Mouse (Mus musculus): ENCODE data around the gene Fstl4. TPM values are rescaled to one million over a fixed set of nuclear protein-coding genes. Genes with fewer than 3 reads are reported as not detected.

Gene Fstl4
- total RNA-seq (2014; rRNA removed), result under 0.01 TPM in 1 of 2 replicates, not detected in the other
- not detected in 2 replicates for polyA plus RNA-seq (2012; rRNA removed)

GRCm38 (mm10) chr11:52764461-52764893, at the start of gene Fstl4:
TSS of gene Fstl4 (plus strand) at chr11:52764634.
- no peaks in the 10 kb centered on the region for H3K79me2 ChIP-seq (ENCODE audit: control insufficient read depth, insufficient read depth, low read length)
- WGBS, result 1% methylated on average over 39 of the region's 48 CpGs
- H3K4me3 ChIP-seq (ENCODE audit: insufficient read depth, low read depth, low read length), result no peak within 1 kb of the TSS
- DNase-seq (ENCODE audit: extremely low read depth, low read depth, low spot score), result no peak
- H3K36me3 ChIP-seq (ENCODE audit: control insufficient read depth, insufficient read depth, low read length), result no peaks in the 10 kb centered on the region
- TF ChIP-seq POLR2A (IDR thresholded peaks at IDR 0.05; ENCODE audit: extremely low read depth, insufficient read depth, low read length) (no peak), CTCF (IDR thresholded peaks at IDR 0.05; ENCODE audit: low read depth, low read length) (no peak)
- peaks cover 7% of the 10 kb centered on the region; the same call in 1 of the 2 replicates for H3K27me3 ChIP-seq (ENCODE audit: control insufficient read depth, insufficient read depth, low read length)
- no peaks in the 10 kb centered on the region for H3K4me1 ChIP-seq (ENCODE audit: control insufficient read depth, insufficient read depth, low read length)
- no peak within 1 kb of the TSS for H3K9ac ChIP-seq (ENCODE audit: low read depth, low read length)
- H3K27ac ChIP-seq (replicated peaks; ENCODE audit: insufficient read depth, low read depth, low read length), result no peak within 1 kb of the TSS

- DNase-seq (ENCODE audit: extremely low read depth, low read depth, low spot score), result no peak
- Histone ChIP-seq H3K36me3 (ENCODE audit: control insufficient read depth, insufficient read depth, low read length) (no peaks in the 10 kb centered on the region), H3K79me2 (ENCODE audit: control insufficient read depth, insufficient read depth, low read length) (no peaks in the 10 kb centered on the region), H3K27me3 (ENCODE audit: control insufficient read depth, insufficient read depth, low read length) (no peaks in the 10 kb centered on the region), H3K9ac (ENCODE audit: low read depth, low read length) (no peak overlapping the region), H3K4me3 (ENCODE audit: insufficient read depth, low read depth, low read length) (no peak overlapping the region), H3K27ac (replicated peaks; ENCODE audit: insufficient read depth, low read depth, low read length) (no peak overlapping the region), H3K4me1 (ENCODE audit: control insufficient read depth, insufficient read depth, low read length) (no peaks in the 10 kb centered on the region)
- 88% methylated on average over 1 of the region's 1 CpGs for WGBS
- TF ChIP-seq POLR2A (IDR thresholded peaks at IDR 0.05; ENCODE audit: extremely low read depth, insufficient read depth, low read length) (no peak), CTCF (IDR thresholded peaks at IDR 0.05; ENCODE audit: low read depth, low read length) (no peak)
These were observed 45.9 kb upstream of the Fstl4 start for GRCm38 (mm10) chr11:52718570-52718969.

DNA sequence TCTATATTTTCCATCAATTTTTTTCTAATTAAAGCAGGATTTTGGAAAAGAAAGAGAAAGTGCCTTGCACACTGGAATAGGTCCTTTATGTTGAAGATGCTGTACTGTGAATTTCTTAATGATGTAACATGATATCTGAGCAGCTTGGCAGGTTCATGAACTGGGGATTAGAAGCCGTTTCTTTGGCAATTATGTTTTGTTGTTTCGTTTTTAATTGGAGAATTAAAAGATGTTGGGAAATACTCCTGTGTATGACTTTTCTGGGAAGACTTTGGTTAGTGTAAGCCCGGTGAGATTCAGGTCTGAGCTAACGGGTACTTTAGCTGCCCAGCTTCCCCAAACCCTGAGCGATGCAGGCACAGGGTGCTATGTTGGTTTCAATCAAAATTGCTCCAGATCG, 43.3 kb upstream of the Fstl4 start:
- H3K27me3 ChIP-seq (ENCODE audit: control insufficient read depth, insufficient read depth, low read length), result no peaks in the 10 kb centered on the region
- DNase-seq (ENCODE audit: extremely low read depth, low read depth, low spot score), result no peak
- H3K4me3 ChIP-seq (ENCODE audit: insufficient read depth, low read depth, low read length), result no peak overlapping the region
- WGBS, result 77% methylated on average over 6 of the region's 6 CpGs
- H3K27ac ChIP-seq (replicated peaks; ENCODE audit: insufficient read depth, low read depth, low read length), result no peak overlapping the region
- H3K9ac ChIP-seq (ENCODE audit: low read depth, low read length), result no peak overlapping the region
- H3K4me1 ChIP-seq (ENCODE audit: control insufficient read depth, insufficient read depth, low read length), result no peaks in the 10 kb centered on the region
- H3K36me3 ChIP-seq (ENCODE audit: control insufficient read depth, insufficient read depth, low read length), result no peaks in the 10 kb centered on the region
- no peaks in the 10 kb centered on the region for H3K79me2 ChIP-seq (ENCODE audit: control insufficient read depth, insufficient read depth, low read length)
- TF ChIP-seq CTCF (IDR thresholded peaks at IDR 0.05; ENCODE audit: low read depth, low read length), result no peak

- Histone ChIP-seq H3K27ac (replicated peaks; ENCODE audit: insufficient read depth, low read depth, low read length) (no peak overlapping the region), H3K4me3 (ENCODE audit: insufficient read depth, low read depth, low read length) (no peak overlapping the region), H3K36me3 (ENCODE audit: control insufficient read depth, insufficient read depth, low read length) (no peaks in the 10 kb centered on the region), H3K4me1 (ENCODE audit: control insufficient read depth, insufficient read depth, low read length) (no peaks in the 10 kb centered on the region), H3K79me2 (ENCODE audit: control insufficient read depth, insufficient read depth, low read length) (no peaks in the 10 kb centered on the region), H3K9ac (ENCODE audit: low read depth, low read length) (no peak overlapping the region), H3K27me3 (ENCODE audit: control insufficient read depth, insufficient read depth, low read length) (no peaks in the 10 kb centered on the region)
- TF ChIP-seq CTCF (IDR thresholded peaks at IDR 0.05; ENCODE audit: low read depth, low read length) (no peak), POLR2A (IDR thresholded peaks at IDR 0.05; ENCODE audit: extremely low read depth, insufficient read depth, low read length) (no peak)
- no peak for DNase-seq (ENCODE audit: extremely low read depth, low read depth, low spot score)
- WGBS, result 87% methylated on average over 4 of the region's 4 CpGs
These were observed 41.7 kb upstream of the Fstl4 start for GRCm38 (mm10) chr11:52722706-52723105.

- no peak for TF ChIP-seq POLR2A (IDR thresholded peaks at IDR 0.05; ENCODE audit: extremely low read depth, insufficient read depth, low read length)
- no peak for TF ChIP-seq CTCF (IDR thresholded peaks at IDR 0.05; ENCODE audit: low read depth, low read length)
- Histone ChIP-seq H3K79me2 (ENCODE audit: control insufficient read depth, insufficient read depth, low read length) (no peaks in the 10 kb centered on the region), H3K27ac (replicated peaks; ENCODE audit: insufficient read depth, low read depth, low read length) (no peak overlapping the region), H3K9ac (ENCODE audit: low read depth, low read length) (no peak overlapping the region), H3K4me3 (ENCODE audit: insufficient read depth, low read depth, low read length) (no peak overlapping the region), H3K36me3 (ENCODE audit: control insufficient read depth, insufficient read depth, low read length) (no peaks in the 10 kb centered on the region), H3K4me1 (ENCODE audit: control insufficient read depth, insufficient read depth, low read length) (no peaks in the 10 kb centered on the region), H3K27me3 (ENCODE audit: control insufficient read depth, insufficient read depth, low read length) (no peaks in the 10 kb centered on the region)
- no peak for DNase-seq (ENCODE audit: extremely low read depth, low read depth, low spot score)
- WGBS, result 100% methylated on average over 1 of the region's 1 CpGs
These were observed 38.4 kb upstream of the Fstl4 start for GRCm38 (mm10) chr11:52726001-52726400.

GRCm38 (mm10) chr11:52728479-52728878, 36.0 kb upstream of the Fstl4 start:
- no peaks in the 10 kb centered on the region for H3K4me1 ChIP-seq (ENCODE audit: control insufficient read depth, insufficient read depth, low read length)
- no peaks in the 10 kb centered on the region for H3K36me3 ChIP-seq (ENCODE audit: control insufficient read depth, insufficient read depth, low read length)
- no peak overlapping the region for H3K4me3 ChIP-seq (ENCODE audit: insufficient read depth, low read depth, low read length)
- DNase-seq (ENCODE audit: extremely low read depth, low read depth, low spot score), result no peak
- no peak for TF ChIP-seq CTCF (IDR thresholded peaks at IDR 0.05; ENCODE audit: low read depth, low read length)
- TF ChIP-seq POLR2A (IDR thresholded peaks at IDR 0.05; ENCODE audit: extremely low read depth, insufficient read depth, low read length), result no peak
- H3K9ac ChIP-seq (ENCODE audit: low read depth, low read length), result no peak overlapping the region
- H3K79me2 ChIP-seq (ENCODE audit: control insufficient read depth, insufficient read depth, low read length), result no peaks in the 10 kb centered on the region
- no peak overlapping the region for H3K27ac ChIP-seq (replicated peaks; ENCODE audit: insufficient read depth, low read depth, low read length)
- WGBS, result 86% methylated on average over 15 of the region's 15 CpGs
- no peaks in the 10 kb centered on the region for H3K27me3 ChIP-seq (ENCODE audit: control insufficient read depth, insufficient read depth, low read length)

Data from liver, adult 2 months (tissue).